Mouse (Mus musculus): ENCODE results near the gene Glis3. TPM values are rescaled to one million over a fixed set of nuclear protein-coding genes. Genes with fewer than 3 reads are reported as not detected.

The Glis3 gene
- total RNA-seq, 2 experiments from 2014 or later, result 1.2 to 1.3 TPM

- no peak for DNase-seq
- intact Hi-C loops (cut with DNase I), result no loop called here
These were observed 176.9 kb downstream of the Glis3 start for GRCm38 (mm10) chr19:28503011-28503410.

- no peak for DNase-seq
- intact Hi-C loops (cut with DNase I), result no loop called here
These were observed 178.9 kb downstream of the Glis3 start for GRCm38 (mm10) chr19:28500975-28501374.

GRCm38 (mm10) chr19:28500505-28500904 lies 179.4 kb downstream of the Glis3 start:
- intact Hi-C loops (cut with DNase I), result no loop called here
- no peak for DNase-seq

GRCm38 (mm10) chr19:28499786-28500185 lies 180.1 kb downstream of the Glis3 start:
- intact Hi-C loops (cut with DNase I), result no loop called here
- no peak for DNase-seq

- intact Hi-C loops (cut with DNase I), result no loop called here
- no peak for DNase-seq
These were observed 184.0 kb downstream of the Glis3 start for GRCm38 (mm10) chr19:28495926-28496325.

GRCm38 (mm10) chr19:28493605-28494260 lies 186.1 kb downstream of the Glis3 start:
- no peak for DNase-seq
- intact Hi-C loops (cut with DNase I), result no loop called here

- no peak for DNase-seq
- intact Hi-C loops (cut with DNase I), result no loop called here
These were observed 201.8 kb downstream of the Glis3 start for GRCm38 (mm10) chr19:28478055-28478454.

- DNase-seq, result no peak
- intact Hi-C loops (cut with DNase I), result no loop called here
These were observed 202.5 kb downstream of the Glis3 start for GRCm38 (mm10) chr19:28477326-28477863.

- no peak for DNase-seq
- intact Hi-C loops (cut with DNase I), result no loop called here
These were observed 206.3 kb downstream of the Glis3 start for GRCm38 (mm10) chr19:28473621-28474020.

GRCm38 (mm10) chr19:28471144-28471543 lies 208.7 kb downstream of the Glis3 start:
- DNase-seq, result no peak
- intact Hi-C loops (cut with DNase I), result no loop called here

- intact Hi-C loops (cut with DNase I), result no loop called here
- no peak for DNase-seq
These were observed 214.1 kb downstream of the Glis3 start for GRCm38 (mm10) chr19:28465779-28466178.

- intact Hi-C loops (cut with DNase I), result no loop called here
- DNase-seq, result no peak
These were observed 225.5 kb downstream of the Glis3 start for GRCm38 (mm10) chr19:28454331-28454730.

GRCm38 (mm10) chr19:28452951-28453520 lies 226.8 kb downstream of the Glis3 start:
- no peak for DNase-seq
- intact Hi-C loops (cut with DNase I), result no loop called here

- no peak for DNase-seq
- intact Hi-C loops (cut with DNase I), result no loop called here
These were observed 231.1 kb downstream of the Glis3 start for GRCm38 (mm10) chr19:28448811-28449210.

GRCm38 (mm10) chr19:28442161-28442560 lies 237.7 kb downstream of the Glis3 start:
- intact Hi-C loops (cut with DNase I), result no loop called here
- no peak for DNase-seq

GRCm38 (mm10) chr19:28436457-28437148 lies 243.3 kb downstream of the Glis3 start:
- DNase-seq, result peak; percentile 37 to 39

GRCm38 (mm10) chr19:28428220-28428816 lies 251.6 kb downstream of the Glis3 start:
- intact Hi-C loops (cut with DNase I), result no loop called here

More at GRCm38 (mm10) chr19:28436457-28437148, 243.3 kb downstream of the Glis3 start:
- intact Hi-C loops (cut with DNase I), result no loop called here

GRCm38 (mm10) chr19:28424180-28424579 lies 255.7 kb downstream of the Glis3 start:
- intact Hi-C loops (cut with DNase I), result no loop called here
- DNase-seq, result no peak

More at GRCm38 (mm10) chr19:28428220-28428816, 251.6 kb downstream of the Glis3 start:
- no peak for DNase-seq

GRCm38 (mm10) chr19:28422939-28423338 lies 256.9 kb downstream of the Glis3 start:
- intact Hi-C loops (cut with DNase I), result no loop called here
- DNase-seq, result peak in 1 of 2 experiments; percentile 12

GRCm38 (mm10) chr19:28416069-28416468 lies 263.8 kb downstream of the Glis3 start:
- intact Hi-C loops (cut with DNase I), result no loop called here
- no peak for DNase-seq

- intact Hi-C loops (cut with DNase I), result loop anchor here (10.0 kb wide), 1 partner anchor 306 kb away; no protein-coding TSS in a partner anchor
- no peak for DNase-seq
These were observed 271.1 kb downstream of the Glis3 start for GRCm38 (mm10) chr19:28408787-28409186.

Data from heart, postnatal 14 days (tissue).